Mouse (Mus musculus) hindbrain, embryonic 13.5 days (tissue): ENCODE data around the gene Sp6. TPM values are rescaled to one million over a fixed set of nuclear protein-coding genes. Genes with fewer than 3 reads are reported as not detected.

Experiments used
- ATAC-seq: fragments of 200-750 bp; cut with Nextera tagmentation; 2 replicates; pipeline ENCODE4 v1.8.0; 2017; ENCODE audit warnings: moderate TSS enrichment; ENCODE audit not compliant: low FRiP score
- H3K27ac ChIP-seq: fragments of 300-500 bp; sonication (generic); 2 replicates; pipeline ENCODE4 v1.5.1; 2015; ENCODE audit warnings: inconsistent platforms, mild to moderate bottlenecking, moderate library complexity
- H3K27me3 ChIP-seq: fragments of 300-500 bp; sonication (generic); 2 replicates; pipeline ENCODE4 v1.6.1; 2015; ENCODE audit warnings: mild to moderate bottlenecking, inconsistent platforms
- H3K36me3 ChIP-seq: fragments of 300-500 bp; sonication (generic); 2 replicates; pipeline ENCODE4 v1.6.1; 2015; ENCODE audit warnings: mild to moderate bottlenecking, inconsistent platforms
- H3K4me1 ChIP-seq: fragments of 300-500 bp; sonication (generic); replicated peaks from 2 replicates; pipeline ENCODE4 v1.6.1; 2015; ENCODE audit warnings: inconsistent platforms
- H3K4me2 ChIP-seq: fragments of 300-500 bp; sonication (generic); 2 replicates; pipeline ENCODE4 v1.6.1; 2015; ENCODE audit warnings: inconsistent platforms, mild to moderate bottlenecking, moderate library complexity
- H3K4me3 ChIP-seq: fragments of 300-500 bp; sonication (generic); 2 replicates; pipeline ENCODE4 v1.5.1; 2015; ENCODE audit warnings: mild to moderate bottlenecking, inconsistent platforms
- H3K9ac ChIP-seq: fragments of 300-500 bp; sonication (generic); 2 replicates; pipeline ENCODE4 v1.6.1; 2015; ENCODE audit warnings: mild to moderate bottlenecking, inconsistent platforms
- H3K9me3 ChIP-seq: fragments of 300-500 bp; sonication (generic); 2 replicates; pipeline ENCODE4 v1.6.1; 2016; ENCODE audit warnings: inconsistent platforms
- WGBS: fragments of 180-500 bp; shearing (Covaris S2); methylation state at CpG from one replicate; pipeline ENCODE4 v1.1.7; 2015; 5-methylcytosine and 5-hydroxymethylcytosine counted together
- polyA plus RNA-seq: library from polyadenylated mRNA; unstranded; fragments of >200 nt; fragmentation: Nextera tagmentation; extraction: Ambion mirVana; gene quantifications from 2 replicates; pipeline ENCODE4 v1.2.1, GENCODE M21; 2015

Gene Sp6
- polyA plus RNA-seq, 1 experiment from 2014 or later = 0.29 TPM

GRCm38 (mm10) chr11:97052219-97052646 lies 39.0 kb downstream of the Sp6 start:
- peak overlapping the region; percentile 91; the same call in 1 of the 2 replicates for H3K9ac ChIP-seq
- H3K9me3 ChIP-seq = no peaks in the 10 kb centered on the region
- H3K4me1 ChIP-seq = peaks cover 29% of the 10 kb centered on the region
- WGBS = 43% methylated on average over 11 of the region's 11 CpGs
- no peak for ATAC-seq
- H3K36me3 ChIP-seq = peaks cover 60% of the 10 kb centered on the region
- no peaks in the 10 kb centered on the region for H3K27me3 ChIP-seq
- peak overlapping the region; percentile 98 for H3K4me2 ChIP-seq
- H3K27ac ChIP-seq = no peak overlapping the region
- H3K4me3 ChIP-seq = no peak overlapping the region

- 49% methylated on average over 9 of the region's 9 CpGs for WGBS
- H3K27ac ChIP-seq = peak overlapping the region; percentile 25; the same call in 1 of the 2 replicates
- no peak overlapping the region; the same call in 1 of the 2 replicates for H3K9ac ChIP-seq
- no peaks in the 10 kb centered on the region for H3K27me3 ChIP-seq
- ATAC-seq = no peak
- H3K4me2 ChIP-seq = no peak overlapping the region
- H3K36me3 ChIP-seq = peaks cover 72% of the 10 kb centered on the region
- H3K4me3 ChIP-seq = no peak overlapping the region
- H3K4me1 ChIP-seq = no peaks in the 10 kb centered on the region
- no peaks in the 10 kb centered on the region for H3K9me3 ChIP-seq
These were observed 50.2 kb downstream of the Sp6 start for GRCm38 (mm10) chr11:97063274-97063920.

GRCm38 (mm10) chr11:97063921-97064295 lies 50.7 kb downstream of the Sp6 start:
- 94% methylated on average over 3 of the region's 3 CpGs for WGBS
- Histone ChIP-seq H3K36me3 (peaks cover 72% of the 10 kb centered on the region), H3K27me3 (no peaks in the 10 kb centered on the region), H3K4me3 (no peak overlapping the region), H3K4me1 (no peaks in the 10 kb centered on the region), H3K4me2 (no peak overlapping the region), H3K9me3 (no peaks in the 10 kb centered on the region), H3K9ac (no peak overlapping the region), H3K27ac (peak overlapping the region; percentile 25; the same call in 1 of the 2 replicates)
- no peak for ATAC-seq

- WGBS = 89% methylated on average over 12 of the region's 12 CpGs
- no peak for ATAC-seq
- H3K9ac ChIP-seq = no peak overlapping the region
- H3K4me1 ChIP-seq = no peaks in the 10 kb centered on the region
- no peak overlapping the region for H3K4me3 ChIP-seq
- no peaks in the 10 kb centered on the region for H3K27me3 ChIP-seq
- peaks cover 53% of the 10 kb centered on the region for H3K36me3 ChIP-seq
- no peak overlapping the region for H3K4me2 ChIP-seq
- H3K9me3 ChIP-seq = no peaks in the 10 kb centered on the region
- no peak overlapping the region for H3K27ac ChIP-seq
These were observed 52.5 kb downstream of the Sp6 start for GRCm38 (mm10) chr11:97065538-97066295.

GRCm38 (mm10) chr11:97066656-97067360 lies 53.6 kb downstream of the Sp6 start:
- no peak overlapping the region for H3K4me2 ChIP-seq
- no peaks in the 10 kb centered on the region for H3K4me1 ChIP-seq
- no peak overlapping the region for H3K27ac ChIP-seq
- H3K9me3 ChIP-seq = no peaks in the 10 kb centered on the region
- no peak overlapping the region for H3K4me3 ChIP-seq
- 47% methylated on average over 22 of the region's 22 CpGs for WGBS
- peaks cover 43% of the 10 kb centered on the region for H3K36me3 ChIP-seq
- H3K9ac ChIP-seq = no peak overlapping the region
- ATAC-seq = no peak
- H3K27me3 ChIP-seq = no peaks in the 10 kb centered on the region

GRCm38 (mm10) chr11:97069333-97069732 lies 56.1 kb downstream of the Sp6 start:
- Histone ChIP-seq H3K27me3 (no peaks in the 10 kb centered on the region), H3K4me3 (no peak overlapping the region), H3K9me3 (no peaks in the 10 kb centered on the region), H3K4me2 (no peak overlapping the region), H3K27ac (no peak overlapping the region), H3K36me3 (peaks cover 35% of the 10 kb centered on the region), H3K9ac (no peak overlapping the region), H3K4me1 (no peaks in the 10 kb centered on the region)
- ATAC-seq = no peak
- 77% methylated on average over 1 of the region's 1 CpGs for WGBS

GRCm38 (mm10) chr11:97069770-97070169 lies 56.6 kb downstream of the Sp6 start:
- Histone ChIP-seq H3K36me3 (peaks cover 35% of the 10 kb centered on the region), H3K4me3 (no peak overlapping the region), H3K9me3 (no peaks in the 10 kb centered on the region), H3K27me3 (no peaks in the 10 kb centered on the region), H3K4me1 (no peaks in the 10 kb centered on the region), H3K27ac (no peak overlapping the region), H3K9ac (no peak overlapping the region), H3K4me2 (no peak overlapping the region)
- ATAC-seq = no peak
- WGBS = 80% methylated on average over 2 of the region's 2 CpGs

- Histone ChIP-seq H3K27me3 (no peaks in the 10 kb centered on the region), H3K27ac (no peak overlapping the region), H3K4me1 (no peaks in the 10 kb centered on the region), H3K4me2 (no peak overlapping the region), H3K9ac (no peak overlapping the region), H3K36me3 (peaks cover 27% of the 10 kb centered on the region), H3K4me3 (no peak overlapping the region), H3K9me3 (no peaks in the 10 kb centered on the region)
- ATAC-seq = no peak
- 67% methylated on average over 1 of the region's 1 CpGs for WGBS
These were observed 57.9 kb downstream of the Sp6 start for GRCm38 (mm10) chr11:97071129-97071528.

- Histone ChIP-seq H3K36me3 (peaks cover 13% of the 10 kb centered on the region), H3K27ac (no peak overlapping the region), H3K9ac (no peak overlapping the region), H3K27me3 (no peaks in the 10 kb centered on the region), H3K4me2 (no peak overlapping the region), H3K4me3 (no peak overlapping the region), H3K4me1 (no peaks in the 10 kb centered on the region), H3K9me3 (no peaks in the 10 kb centered on the region)
- 29% methylated on average over 3 of the region's 3 CpGs for WGBS
- ATAC-seq = 0 out of 2 replicates have a peak, but pooled peaks have one; percentile 39
These were observed 59.3 kb downstream of the Sp6 start for GRCm38 (mm10) chr11:97072533-97072932.

- no peaks in the 10 kb centered on the region for H3K4me1 ChIP-seq
- no peak overlapping the region for H3K4me2 ChIP-seq
- H3K27ac ChIP-seq = no peak overlapping the region
- H3K27me3 ChIP-seq = no peaks in the 10 kb centered on the region
- no peak for ATAC-seq
- 77% methylated on average over 8 of the region's 8 CpGs for WGBS
- no peak overlapping the region for H3K4me3 ChIP-seq
- no peaks in the 10 kb centered on the region for H3K36me3 ChIP-seq
- no peaks in the 10 kb centered on the region for H3K9me3 ChIP-seq
- H3K9ac ChIP-seq = no peak overlapping the region
These were observed 61.0 kb downstream of the Sp6 start for GRCm38 (mm10) chr11:97074235-97074634.
